Mouse (Mus musculus): ENCODE data around the gene Eid3.
A peak's percentile ranks its signal among the peaks of the same experiment; 100 is the strongest.

GRCm38 (mm10) chr10:82858691-82859532 lies 7.5 kb upstream of the Eid3 start:
- TF ChIP-seq CTCF (IDR thresholded peaks at IDR 0.05; ENCODE audit: extremely low read depth, insufficient read depth, insufficient read length, insufficient replicate concordance) (no peak), POLR2A (IDR thresholded peaks at IDR 0.05; ENCODE audit: low read depth, low read length) (peak; percentile 17; the same call in 1 of the 2 replicates)
